Mouse (Mus musculus) liver, embryonic 12.5 days (tissue): Measurements from ENCODE around the gene Gdf7. TPM values are rescaled to one million over a fixed set of nuclear protein-coding genes. Genes with fewer than 3 reads are reported as not detected.

Experiments used
- ATAC-seq: fragments of 200-750 bp; cut with Nextera tagmentation; 2 replicates; pipeline ENCODE4 v1.8.0; 2017; ENCODE audit warnings: moderate number of reproducible peaks, mild to moderate bottlenecking, moderate library complexity
- H3K27ac ChIP-seq: fragments of 300-500 bp; sonication (generic); 2 replicates; pipeline ENCODE4 v1.5.1; 2016; ENCODE audit warnings: mild to moderate bottlenecking
- H3K27me3 ChIP-seq: fragments of 300-500 bp; sonication (generic); replicated peaks from 2 replicates; pipeline ENCODE4 v1.6.1; 2016; ENCODE audit warnings: mild to moderate bottlenecking, moderate library complexity
- H3K36me3 ChIP-seq: fragments of 300-500 bp; sonication (generic); 2 replicates; pipeline ENCODE4 v1.6.1; 2016; ENCODE audit warnings: mild to moderate bottlenecking, moderate library complexity
- H3K4me1 ChIP-seq: fragments of 300-500 bp; sonication (generic); 2 replicates; pipeline ENCODE4 v1.6.1; 2016
- H3K4me2 ChIP-seq: fragments of 300-500 bp; sonication (generic); 2 replicates; pipeline ENCODE4 v1.6.1; 2016; ENCODE audit warnings: mild to moderate bottlenecking, moderate library complexity
- H3K4me3 ChIP-seq: fragments of 300-500 bp; sonication (generic); 2 replicates; pipeline ENCODE4 v1.5.1; 2016; ENCODE audit warnings: mild to moderate bottlenecking, moderate library complexity
- H3K9ac ChIP-seq: fragments of 300-500 bp; sonication (generic); 2 replicates; pipeline ENCODE4 v1.6.1; 2016; ENCODE audit warnings: mild to moderate bottlenecking, moderate library complexity
- H3K9me3 ChIP-seq: fragments of 300-500 bp; sonication (generic); replicated peaks from 2 replicates; pipeline ENCODE4 v1.6.1; 2016; ENCODE audit warnings: mild to moderate bottlenecking, moderate library complexity
- WGBS: fragments of 180-500 bp; shearing (Covaris S2); methylation state at CpG from one replicate; pipeline ENCODE4 v1.1.7; 2016; ENCODE audit not compliant: insufficient replicate concordance; 5-methylcytosine and 5-hydroxymethylcytosine counted together
- polyA plus RNA-seq: library from polyadenylated mRNA; unstranded; fragments of >200 nt; fragmentation: Nextera tagmentation; extraction: Ambion mirVana; gene quantifications from 2 replicates; pipeline ENCODE4 v1.2.1, GENCODE M21; 2016

Gdf7 gene
- polyA plus RNA-seq, 1 experiment from 2014 or later = not detected

DNA sequence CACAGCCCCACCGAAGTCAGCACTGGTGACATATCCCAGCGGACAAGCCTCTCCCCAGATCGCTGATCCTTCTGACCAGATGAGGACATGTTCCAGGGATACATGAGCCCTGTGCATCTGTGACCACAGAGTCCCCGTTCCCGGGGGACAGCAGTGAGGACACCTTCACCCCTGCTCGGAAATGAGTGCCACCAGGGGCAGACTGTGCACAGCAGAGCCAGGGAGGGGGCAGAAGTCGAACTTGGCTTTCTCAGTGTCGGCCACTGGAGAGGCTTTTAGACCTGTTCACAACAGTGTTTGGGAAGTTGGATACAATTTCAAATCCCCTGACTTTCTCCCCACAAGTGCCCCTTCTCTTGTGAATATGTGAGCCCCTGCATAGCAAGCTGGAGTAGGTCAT is 12.3 kb downstream of the Gdf7 start:
- peaks cover 14% of the 10 kb centered on the region for H3K27me3 ChIP-seq
- no peak overlapping the region for H3K27ac ChIP-seq
- no peak overlapping the region for H3K4me2 ChIP-seq
- H3K9me3 ChIP-seq = no peaks in the 10 kb centered on the region
- no peak for ATAC-seq
- no peak overlapping the region for H3K4me3 ChIP-seq
- 78% methylated on average over 8 of the region's 8 CpGs for WGBS
- H3K9ac ChIP-seq = no peak overlapping the region
- H3K36me3 ChIP-seq = peaks cover 8% of the 10 kb centered on the region; the same call in 1 of the 2 replicates
- no peaks in the 10 kb centered on the region for H3K4me1 ChIP-seq

DNA sequence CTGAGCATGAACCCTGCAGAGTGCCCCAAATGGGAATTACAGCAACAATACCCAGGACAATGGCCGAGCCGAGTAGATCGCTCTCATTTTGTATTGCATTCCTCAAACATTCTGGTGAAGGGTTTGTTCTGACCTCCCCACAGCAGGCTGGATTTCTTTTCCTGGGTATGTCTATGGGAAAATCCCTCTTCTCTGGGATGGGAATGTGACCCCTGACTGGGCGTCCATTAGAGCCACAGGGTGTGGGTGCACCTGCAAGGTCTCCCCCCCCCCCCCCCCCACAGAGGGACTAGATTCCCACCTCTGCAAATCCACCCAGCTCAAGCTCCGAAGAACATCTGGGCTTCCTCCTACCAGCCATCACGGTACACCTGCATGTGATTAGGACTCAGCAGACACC is 12.7 kb downstream of the Gdf7 start:
- ATAC-seq = no peak
- Histone ChIP-seq H3K36me3 (peaks cover 11% of the 10 kb centered on the region; the same call in 1 of the 2 replicates), H3K4me2 (no peak overlapping the region), H3K9me3 (no peaks in the 10 kb centered on the region), H3K4me1 (no peaks in the 10 kb centered on the region), H3K27me3 (peaks cover 11% of the 10 kb centered on the region; the same call in 1 of the 2 replicates), H3K9ac (no peak overlapping the region), H3K27ac (no peak overlapping the region), H3K4me3 (no peak overlapping the region)
- WGBS = 82% methylated on average over 6 of the region's 6 CpGs

DNA sequence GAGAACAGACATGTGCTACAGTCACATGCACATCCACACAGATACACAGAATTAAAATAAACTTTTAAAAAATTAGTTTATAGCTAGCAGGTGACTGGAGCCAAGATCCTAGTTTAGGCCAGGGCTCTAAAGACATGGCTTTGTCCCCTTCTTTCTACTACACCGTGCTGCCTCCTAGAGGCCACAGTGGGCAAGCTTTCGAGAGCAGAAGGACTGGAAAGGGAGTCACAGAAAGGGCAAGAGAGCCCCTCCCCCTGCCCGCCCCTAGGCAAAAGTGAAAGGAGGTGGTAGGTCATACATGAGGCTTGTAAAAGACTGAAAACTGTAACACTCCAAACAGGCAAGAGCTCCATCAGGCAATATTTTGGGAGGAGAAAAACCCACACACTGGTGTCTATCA is 13.8 kb downstream of the Gdf7 start:
- H3K27me3 ChIP-seq = peaks cover 3% of the 10 kb centered on the region; the same call in 1 of the 2 replicates
- H3K9ac ChIP-seq = no peak overlapping the region
- no peaks in the 10 kb centered on the region for H3K9me3 ChIP-seq
- no peak overlapping the region for H3K4me2 ChIP-seq
- 67% methylated on average over 3 of the region's 3 CpGs for WGBS
- H3K36me3 ChIP-seq = peaks cover 19% of the 10 kb centered on the region
- H3K4me3 ChIP-seq = no peak overlapping the region
- ATAC-seq = no peak
- no peak overlapping the region for H3K27ac ChIP-seq
- no peaks in the 10 kb centered on the region for H3K4me1 ChIP-seq

DNA sequence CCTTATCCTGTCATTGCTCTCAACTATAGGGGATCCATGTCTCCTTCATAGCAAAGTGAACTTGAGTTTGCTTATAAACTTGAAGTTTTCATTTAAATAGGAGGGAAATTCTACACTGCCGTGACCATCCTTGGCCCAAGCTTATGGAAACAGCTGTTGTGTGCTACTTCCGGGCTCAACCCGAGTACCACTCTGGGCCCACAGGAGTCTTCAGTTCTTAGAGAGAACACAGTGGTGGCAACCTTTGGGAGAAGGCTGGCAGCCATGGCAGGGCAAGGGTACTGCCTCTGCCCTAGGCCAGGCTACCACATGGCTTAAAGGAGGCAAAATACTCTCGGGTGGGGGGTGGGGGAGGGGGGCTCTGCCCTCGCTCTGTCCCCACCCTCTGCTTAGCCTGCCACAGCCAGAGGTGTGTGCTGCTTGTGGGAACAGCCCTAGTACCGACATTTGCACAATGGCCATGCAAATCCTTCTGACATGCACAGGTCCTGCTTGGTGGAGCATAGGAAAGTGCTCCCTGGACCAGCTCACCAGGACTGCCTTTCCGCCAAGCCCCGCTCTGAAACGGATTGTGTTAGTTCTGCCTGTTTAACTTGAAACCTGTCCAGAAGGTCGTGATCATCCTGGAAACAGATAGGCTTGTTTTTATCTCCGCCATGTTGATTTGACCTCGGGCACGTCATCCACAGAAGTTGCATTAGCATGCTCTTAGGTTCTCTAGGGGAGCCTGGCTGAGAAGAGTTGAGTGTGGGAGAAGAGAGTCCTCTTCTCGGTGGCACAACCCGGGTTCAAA is 20.3 kb downstream of the Gdf7 start:
- peak; percentile 40 for ATAC-seq
- Histone ChIP-seq H3K4me3 (no peak overlapping the region), H3K27me3 (no peaks in the 10 kb centered on the region), H3K9me3 (no peaks in the 10 kb centered on the region), H3K4me1 (no peaks in the 10 kb centered on the region), H3K4me2 (no peak overlapping the region), H3K9ac (no peak overlapping the region), H3K27ac (no peak overlapping the region), H3K36me3 (peaks cover 53% of the 10 kb centered on the region)
- 74% methylated on average over 15 of the region's 15 CpGs for WGBS

DNA sequence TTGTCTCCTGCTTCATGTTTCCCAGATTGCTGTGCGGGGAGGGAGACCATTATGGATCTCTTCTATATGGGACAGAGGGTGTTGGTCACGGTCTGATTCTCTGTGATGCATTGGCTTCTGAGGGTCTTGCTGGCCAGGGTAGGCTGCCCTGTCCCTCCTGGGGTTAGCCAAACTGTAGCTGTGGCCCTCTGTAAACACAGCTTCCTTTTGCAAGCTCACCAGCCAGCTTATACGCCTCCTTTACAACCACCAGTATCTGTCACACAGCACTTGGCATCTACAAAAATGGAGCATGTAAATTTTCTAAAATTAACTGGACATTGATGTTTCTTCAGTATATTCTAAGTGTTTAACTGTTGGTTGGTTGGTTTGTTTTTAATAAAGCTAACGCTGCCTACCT is 26.3 kb downstream of the Gdf7 start:
- no peak overlapping the region for H3K9ac ChIP-seq
- H3K4me3 ChIP-seq = no peak overlapping the region
- WGBS = 80% methylated on average over 4 of the region's 4 CpGs
- H3K27me3 ChIP-seq = no peaks in the 10 kb centered on the region
- H3K4me2 ChIP-seq = no peak overlapping the region
- H3K4me1 ChIP-seq = peaks cover 15% of the 10 kb centered on the region
- no peak for ATAC-seq
- H3K9me3 ChIP-seq = no peaks in the 10 kb centered on the region
- H3K36me3 ChIP-seq = peaks cover 20% of the 10 kb centered on the region; the same call in 1 of the 2 replicates
- no peak overlapping the region for H3K27ac ChIP-seq

DNA sequence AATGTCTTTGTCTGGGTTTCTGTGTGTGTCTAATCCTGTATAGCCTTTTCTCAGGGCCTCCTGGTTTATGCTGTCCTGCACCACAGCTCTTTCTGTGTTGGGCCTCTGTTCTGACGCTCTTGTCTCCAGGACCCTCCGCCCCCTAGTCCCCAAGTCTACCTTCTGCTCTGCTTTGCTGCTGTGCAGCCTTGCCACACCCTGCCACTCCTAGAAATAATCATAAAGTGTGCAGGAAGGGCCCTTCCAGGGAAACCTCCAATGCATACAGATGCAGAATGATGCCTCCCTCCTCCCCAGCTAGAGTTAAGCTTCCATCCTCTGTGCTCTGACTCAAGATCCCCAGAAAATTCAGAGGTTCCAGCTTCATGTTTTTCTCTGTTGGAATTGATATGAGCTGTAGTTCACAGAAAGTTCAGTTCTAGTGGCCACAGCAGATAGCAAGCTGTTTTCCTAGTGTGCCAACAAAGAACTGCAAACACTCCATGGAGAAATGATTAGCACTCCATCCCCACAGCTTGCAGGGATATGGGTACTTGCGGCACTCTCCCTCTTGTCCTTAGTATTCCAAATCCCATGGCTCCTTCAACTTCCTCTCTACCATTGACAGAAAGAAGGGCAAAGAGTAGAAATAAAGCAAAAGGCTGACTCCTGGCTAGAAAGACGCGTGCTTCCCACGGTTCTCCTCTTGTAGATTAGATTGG is 28.1 kb downstream of the Gdf7 start:
- WGBS = 80% methylated on average over 6 of the region's 6 CpGs
- H3K27ac ChIP-seq = no peak overlapping the region
- peaks cover 15% of the 10 kb centered on the region for H3K4me1 ChIP-seq
- H3K27me3 ChIP-seq = no peaks in the 10 kb centered on the region
- peaks cover 8% of the 10 kb centered on the region; the same call in 1 of the 2 replicates for H3K36me3 ChIP-seq
- no peaks in the 10 kb centered on the region for H3K9me3 ChIP-seq
- no peak overlapping the region for H3K4me3 ChIP-seq
- H3K9ac ChIP-seq = no peak overlapping the region
- ATAC-seq = no peak
- H3K4me2 ChIP-seq = no peak overlapping the region

DNA sequence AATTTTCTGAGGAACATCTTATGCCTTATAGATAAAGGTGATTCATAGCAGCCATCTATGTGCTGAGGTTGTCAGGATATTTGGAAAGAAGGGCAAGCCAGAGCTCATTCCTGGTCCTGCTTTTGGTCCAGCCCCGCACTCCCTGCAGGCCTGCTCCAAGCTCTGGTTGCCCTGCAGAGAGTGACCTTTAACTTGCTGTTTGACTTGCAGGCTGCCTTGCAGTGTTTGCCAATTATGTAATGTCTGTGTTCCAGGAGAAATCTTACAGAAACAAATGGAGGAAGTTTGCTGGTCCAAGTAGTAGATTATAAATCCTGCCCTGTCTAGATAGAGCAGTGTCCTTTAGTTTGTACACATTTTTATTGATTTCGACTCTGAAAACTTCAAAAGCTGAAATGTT is 30.3 kb downstream of the Gdf7 start:
- Histone ChIP-seq H3K9me3 (no peaks in the 10 kb centered on the region), H3K9ac (no peak overlapping the region), H3K4me2 (no peak overlapping the region), H3K36me3 (0 out of 2 replicates have a peak, but pooled peaks cover under 1% of the 10 kb centered on the region), H3K4me1 (peaks cover 15% of the 10 kb centered on the region), H3K4me3 (no peak overlapping the region), H3K27me3 (no peaks in the 10 kb centered on the region), H3K27ac (no peak overlapping the region)
- 68% methylated on average over 2 of the region's 2 CpGs for WGBS
- no peak for ATAC-seq

DNA sequence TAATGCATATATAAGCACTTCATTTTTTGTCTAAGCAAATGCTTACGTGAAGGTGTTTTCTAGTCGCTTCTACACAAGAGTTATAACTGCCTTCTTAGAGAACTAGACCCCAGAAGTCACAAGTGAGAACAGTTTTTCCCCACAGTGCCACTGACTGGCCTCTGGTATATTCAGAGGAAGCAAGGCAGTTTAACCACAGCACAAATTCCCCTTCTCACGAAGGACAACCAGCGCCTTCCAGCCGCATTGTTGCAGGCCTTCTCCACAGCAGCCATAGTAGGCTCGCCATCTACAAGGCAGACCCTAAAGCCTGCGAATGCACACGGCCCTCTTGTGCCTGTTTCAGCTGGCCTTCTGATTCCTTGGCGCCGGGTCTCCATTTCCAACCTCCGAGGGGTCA is 32.1 kb downstream of the Gdf7 start:
- no peak overlapping the region for H3K27ac ChIP-seq

DNA sequence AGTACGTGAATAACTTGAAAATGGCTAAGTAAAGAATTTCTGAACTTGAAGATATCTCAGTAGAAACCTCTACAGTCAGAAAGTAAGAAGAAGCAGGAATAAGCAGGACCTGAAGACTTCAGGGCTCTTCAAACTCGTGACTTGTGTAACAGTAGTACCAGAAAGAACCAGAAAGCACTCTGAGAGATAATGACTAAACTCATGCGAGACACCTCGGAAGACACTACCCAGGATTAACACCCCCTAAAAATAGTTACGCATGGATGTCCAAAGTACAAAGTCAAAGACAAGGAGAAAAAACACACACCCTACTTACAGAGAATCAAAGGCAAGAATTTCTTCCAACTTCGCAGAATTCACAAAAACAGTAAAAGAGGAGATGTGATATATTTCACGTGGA is 35.4 kb downstream of the Gdf7 start:
- no peaks in the 10 kb centered on the region for H3K9me3 ChIP-seq
- H3K4me3 ChIP-seq = no peak overlapping the region
- no peak for ATAC-seq
- no peak overlapping the region for H3K27ac ChIP-seq
- no peaks in the 10 kb centered on the region for H3K27me3 ChIP-seq
- WGBS = 80% methylated on average over 7 of the region's 7 CpGs
- no peaks in the 10 kb centered on the region for H3K4me1 ChIP-seq
- H3K9ac ChIP-seq = no peak overlapping the region
- H3K36me3 ChIP-seq = no peaks in the 10 kb centered on the region
- no peak overlapping the region for H3K4me2 ChIP-seq

More for the DNA sequence above, 32.1 kb downstream of the Gdf7 start:
- no peak overlapping the region for H3K4me3 ChIP-seq
- H3K4me1 ChIP-seq = peaks cover 15% of the 10 kb centered on the region
- H3K9me3 ChIP-seq = no peaks in the 10 kb centered on the region
- H3K9ac ChIP-seq = no peak overlapping the region
- no peaks in the 10 kb centered on the region for H3K27me3 ChIP-seq
- no peak for ATAC-seq
- H3K4me2 ChIP-seq = no peak overlapping the region
- 78% methylated on average over 11 of the region's 11 CpGs for WGBS
- H3K36me3 ChIP-seq = no peaks in the 10 kb centered on the region

DNA sequence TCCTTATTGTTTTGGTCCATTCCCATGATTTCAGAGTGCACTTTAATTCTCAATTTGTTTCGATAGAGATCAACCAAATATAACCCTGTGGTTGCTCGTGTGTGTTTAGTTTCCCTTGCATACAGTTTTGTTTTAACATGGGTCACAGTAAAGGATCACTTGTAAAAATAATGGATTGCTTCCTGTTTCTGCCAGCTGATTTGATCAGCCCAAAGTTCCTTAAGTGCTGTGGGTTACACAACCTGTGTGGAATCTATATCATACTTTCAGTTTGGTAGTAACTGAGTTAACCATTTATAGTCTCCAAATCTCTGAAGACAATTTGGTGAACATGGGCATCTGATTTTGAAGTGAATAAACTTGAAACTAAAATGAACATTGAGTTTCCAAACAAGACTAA is 41.5 kb downstream of the Gdf7 start:
- Histone ChIP-seq H3K27me3 (no peaks in the 10 kb centered on the region), H3K9ac (no peak overlapping the region), H3K9me3 (no peaks in the 10 kb centered on the region), H3K4me1 (no peaks in the 10 kb centered on the region), H3K4me3 (no peak overlapping the region), H3K4me2 (no peak overlapping the region), H3K36me3 (peaks cover 4% of the 10 kb centered on the region; the same call in 1 of the 2 replicates), H3K27ac (no peak overlapping the region)
- 63% methylated on average over 2 of the region's 2 CpGs for WGBS
- no peak for ATAC-seq
